Comparison of ENCODE assay signal across 26 mouse cellular contexts in the genomic region with DNA sequence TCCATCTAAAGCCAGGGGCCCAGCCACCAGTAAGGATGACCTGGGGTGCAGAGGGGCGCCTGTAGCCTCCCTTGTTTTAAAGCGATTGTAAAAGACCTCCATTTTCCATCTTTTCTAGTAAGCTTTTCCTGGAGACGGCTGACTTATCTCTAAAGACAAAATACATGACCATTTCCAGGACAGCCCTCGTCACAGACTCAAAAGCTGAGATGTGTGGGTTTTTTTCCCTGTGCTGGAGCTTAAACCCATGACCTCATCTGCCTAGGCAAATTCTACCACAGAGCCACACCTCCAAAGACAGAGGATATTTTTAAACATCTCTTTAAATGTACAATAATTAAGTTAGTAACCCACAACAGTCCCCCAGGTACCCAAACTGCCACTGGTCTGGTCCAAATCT.
"Had no signal": no experiment of that assay in that cellular context is flagged by ENCODE, and none has a peak within 500 bp of the region (broad histone marks: within the 10 kb centered on the region; RNA-seq: fewer than 3 reads in every experiment).

No protein-coding gene starts in this region.

- H3K9me3 ChIP-seq: heart, embryonic 12.5 days; heart, embryonic 15.5 days; hindbrain, embryonic 10.5 days; hindbrain, embryonic 12.5 days; intestine, embryonic 15.5 days; kidney, embryonic 15.5 days; limb, embryonic 10.5 days; limb, embryonic 12.5 days; liver, embryonic 13.5 days; liver, embryonic 15.5 days had no signal

- DNase-seq: gastrocnemius, adult 2 months; gastrocnemius, postnatal 10 days; gastrocnemius, postnatal 25 days; heart, adult 2 months; heart, postnatal 4 days; kidney, adult 18-20 months; kidney, adult 8-10 months; kidney, postnatal 14 days; kidney, postnatal 36 days; layer of hippocampus, adult 9-11 months; liver; liver, embryonic 13.5 days; liver, postnatal 0 days had no signal

- H3K4me3 ChIP-seq: gastrocnemius, adult 2 months; heart, adult 2 months; heart, embryonic 12.5 days; heart, embryonic 15.5 days; hindbrain, embryonic 10.5 days; hindbrain, embryonic 12.5 days; intestine, embryonic 15.5 days; kidney, embryonic 15.5 days; left cerebral cortex, adult 2 months; limb, embryonic 10.5 days; limb, embryonic 12.5 days; liver, embryonic 13.5 days; liver, embryonic 15.5 days had no signal

- H3K9ac ChIP-seq: heart, embryonic 12.5 days; heart, embryonic 15.5 days; hindbrain, embryonic 12.5 days; hindbrain, embryonic 14.5 days; intestine, embryonic 15.5 days; kidney, embryonic 15.5 days; limb, embryonic 12.5 days; liver, embryonic 13.5 days; liver, embryonic 15.5 days; liver, postnatal 0 days had no signal

- H3K36me3 ChIP-seq: heart, embryonic 12.5 days; heart, embryonic 15.5 days; hindbrain, embryonic 12.5 days; intestine, embryonic 15.5 days; kidney, embryonic 15.5 days; limb, embryonic 10.5 days; limb, embryonic 12.5 days; liver, embryonic 13.5 days; liver, embryonic 15.5 days had no signal

- H3K27ac ChIP-seq: gastrocnemius, adult 2 months; heart, adult 2 months; heart, embryonic 15.5 days; hindbrain, embryonic 12.5 days; hindbrain, embryonic 14.5 days; intestine, embryonic 15.5 days; kidney, embryonic 15.5 days; kidney, postnatal 0 days; left cerebral cortex, adult 2 months; limb, embryonic 10.5 days; limb, embryonic 12.5 days; liver, embryonic 13.5 days; liver, embryonic 15.5 days had no signal

- H3K4me2 ChIP-seq: heart, embryonic 12.5 days; heart, embryonic 15.5 days; hindbrain, embryonic 12.5 days; hindbrain, embryonic 14.5 days; intestine, embryonic 15.5 days; kidney, embryonic 15.5 days; limb, embryonic 12.5 days; liver, embryonic 11.5 days; liver, embryonic 13.5 days; liver, embryonic 15.5 days had no signal

- H3K27me3 ChIP-seq: heart, embryonic 15.5 days; intestine, embryonic 15.5 days; kidney, embryonic 15.5 days had no signal

- H3K4me1 ChIP-seq: hindbrain, embryonic 12.5 days had no signal
